Mouse (Mus musculus) hindbrain, embryonic 16.5 days (tissue): ENCODE measurements at regions not wholly inside any gene's neighbourhood (a gene's known extent, or its start where the extent isn't known, plus 50 kb on each side); places are given as distances from the start of the nearest gene placed in this dataset.

Experiments used
- ATAC-seq: fragments of 200-750 bp; cut with Nextera tagmentation; 2 replicates; pipeline ENCODE4 v1.8.0; 2017; ENCODE audit warnings: moderate TSS enrichment, moderate library complexity
- H3K27ac ChIP-seq: fragments of 300-500 bp; sonication (generic); 2 replicates; pipeline ENCODE4 v1.5.1; 2014; ENCODE audit warnings: low read depth, mild to moderate bottlenecking, control low read depth, low read length, moderate library complexity
- H3K27me3 ChIP-seq: fragments of 300-500 bp; sonication (generic); replicated peaks from 2 replicates; pipeline ENCODE4 v1.6.1; 2014; ENCODE audit warnings: low read length; ENCODE audit not compliant: control insufficient read depth, insufficient read depth
- H3K36me3 ChIP-seq: fragments of 300-500 bp; sonication (generic); 2 replicates; pipeline ENCODE4 v1.6.1; 2014; ENCODE audit warnings: mild to moderate bottlenecking, low read length, moderate library complexity, mixed read lengths; ENCODE audit not compliant: control insufficient read depth, insufficient read depth
- H3K4me1 ChIP-seq: fragments of 300-500 bp; sonication (generic); 2 replicates; pipeline ENCODE4 v1.6.1; 2014; ENCODE audit warnings: low read depth, low read length; ENCODE audit not compliant: control insufficient read depth, insufficient read depth
- H3K4me2 ChIP-seq: fragments of 300-500 bp; sonication (generic); 2 replicates; pipeline ENCODE4 v1.6.1; 2014; ENCODE audit warnings: mild to moderate bottlenecking, low read length, control low read depth, moderate library complexity
- H3K4me3 ChIP-seq: fragments of 300-500 bp; sonication (generic); 2 replicates; pipeline ENCODE4 v1.5.1; 2014; ENCODE audit warnings: mild to moderate bottlenecking, low read length, control low read depth, moderate library complexity
- H3K9ac ChIP-seq: fragments of 300-500 bp; sonication (generic); 2 replicates; pipeline ENCODE4 v1.6.1; 2014; ENCODE audit warnings: low read depth, mild to moderate bottlenecking, control low read depth, low read length, moderate library complexity
- H3K9me3 ChIP-seq: fragments of 300-500 bp; sonication (generic); 2 replicates; pipeline ENCODE4 v1.6.1; 2014; ENCODE audit warnings: mild to moderate bottlenecking, low read length, moderate library complexity; ENCODE audit not compliant: control insufficient read depth
- WGBS: fragments of 180-500 bp; shearing (Covaris S2); extraction: QIAGEN DNeasy Blood & Tissue Kit; methylation state at CpG from one replicate; pipeline ENCODE4 v1.1.7; 2014; 5-methylcytosine and 5-hydroxymethylcytosine counted together

DNA sequence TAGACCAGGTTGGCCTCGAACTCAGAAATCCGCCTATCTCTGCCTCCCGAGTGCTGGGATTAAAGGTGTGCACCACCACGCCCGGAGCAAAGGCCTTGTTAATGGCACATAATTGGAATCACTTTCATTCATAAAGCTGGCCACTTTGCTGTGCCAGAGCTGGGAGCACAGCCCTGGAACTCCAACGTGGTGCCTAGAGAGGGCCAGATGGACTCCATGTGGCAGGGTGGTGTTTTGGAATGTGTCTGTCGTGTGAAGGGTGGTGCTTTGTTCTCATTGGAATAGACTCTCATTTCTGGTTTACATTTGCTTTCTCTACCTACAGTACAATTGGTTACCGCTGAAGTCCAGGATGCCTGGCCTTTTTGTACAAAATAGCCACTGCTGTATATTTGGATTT is 150.2 kb downstream of the Cartpt start:
- Histone ChIP-seq H3K4me1 (peaks cover 3% of the 10 kb centered on the region; the same call in 1 of the 2 replicates), H3K4me2 (no peak overlapping the region), H3K27ac (no peak overlapping the region), H3K27me3 (no peaks in the 10 kb centered on the region), H3K9ac (no peak overlapping the region), H3K36me3 (no peaks in the 10 kb centered on the region), H3K9me3 (no peaks in the 10 kb centered on the region), H3K4me3 (no peak overlapping the region)
- 82% methylated on average over 8 of the region's 8 CpGs for WGBS
- no peak for ATAC-seq

DNA sequence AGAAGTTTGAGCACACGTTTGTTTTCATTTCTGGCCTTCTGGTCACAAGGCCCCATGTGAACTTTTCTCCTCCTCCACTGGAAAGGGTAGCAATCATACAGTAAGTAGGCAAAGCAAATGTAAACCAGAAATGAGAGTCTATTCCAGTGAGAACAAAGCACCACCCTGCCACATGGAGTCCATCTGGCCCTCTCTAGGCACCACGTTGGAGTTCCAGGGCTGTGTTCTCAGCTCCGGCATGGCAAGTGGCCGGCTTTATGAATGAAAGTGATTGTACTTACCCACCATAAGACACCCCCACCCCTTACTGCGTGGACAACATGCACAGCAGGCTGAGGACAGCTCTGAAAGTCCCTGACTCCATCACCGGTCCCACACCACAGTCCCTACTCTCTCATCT is 151.5 kb downstream of the Cartpt start:
- H3K4me2 ChIP-seq: no peak overlapping the region
- ATAC-seq: no peak
- no peaks in the 10 kb centered on the region for H3K27me3 ChIP-seq
- WGBS: 78% methylated on average over 6 of the region's 6 CpGs
- no peak overlapping the region for H3K4me3 ChIP-seq
- H3K9ac ChIP-seq: no peak overlapping the region
- peaks cover 7% of the 10 kb centered on the region for H3K4me1 ChIP-seq
- H3K9me3 ChIP-seq: no peaks in the 10 kb centered on the region
- H3K27ac ChIP-seq: no peak overlapping the region
- H3K36me3 ChIP-seq: no peaks in the 10 kb centered on the region

DNA sequence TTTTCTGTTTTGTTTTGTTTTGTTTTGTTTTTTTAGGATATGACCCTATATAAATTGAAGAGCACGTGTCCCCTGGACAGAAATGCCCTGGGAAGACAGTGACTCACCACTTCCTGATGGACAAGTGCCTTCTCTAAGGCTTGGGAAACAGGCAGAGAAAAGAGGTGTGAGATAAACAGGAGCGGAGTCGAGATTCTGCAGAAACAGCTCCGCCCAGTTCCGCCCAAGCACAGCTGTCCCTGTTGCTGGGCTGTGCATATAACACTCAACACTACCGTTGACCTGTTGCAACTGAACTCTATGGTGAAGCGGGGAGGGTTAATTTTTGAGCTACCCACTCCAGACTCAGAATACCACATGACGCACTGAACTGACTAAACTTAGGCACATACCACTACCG is 152.8 kb downstream of the Cartpt start:
- 84% methylated on average over 9 of the region's 9 CpGs for WGBS

DNA sequence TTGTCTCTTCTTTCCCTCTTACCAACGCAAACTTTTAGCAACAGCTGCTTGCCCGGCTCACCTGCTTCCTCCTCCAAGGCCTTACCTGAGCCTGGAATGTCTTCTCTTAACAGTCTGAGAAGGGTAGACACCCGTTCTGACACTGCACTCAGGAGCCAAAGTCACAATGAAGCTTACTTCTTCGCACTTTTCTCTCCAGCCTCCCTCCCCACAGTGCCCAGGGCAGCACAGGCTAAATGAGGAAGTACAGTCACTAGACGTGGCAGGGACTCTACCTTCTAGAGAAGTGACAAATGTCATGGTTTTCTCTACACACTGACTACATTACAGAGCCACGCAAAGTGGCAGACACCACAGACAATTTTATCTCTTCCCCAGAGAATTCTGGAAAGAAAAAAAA is 155.4 kb downstream of the Cartpt start:
- H3K4me1 ChIP-seq: peaks cover 12% of the 10 kb centered on the region
- H3K9me3 ChIP-seq: no peaks in the 10 kb centered on the region; the same call in 1 of the 2 replicates
- no peaks in the 10 kb centered on the region for H3K27me3 ChIP-seq
- no peak overlapping the region for H3K4me2 ChIP-seq
- no peaks in the 10 kb centered on the region for H3K36me3 ChIP-seq
- 80% methylated on average over 6 of the region's 6 CpGs for WGBS
- no peak for ATAC-seq
- H3K9ac ChIP-seq: no peak overlapping the region
- no peak overlapping the region for H3K4me3 ChIP-seq
- H3K27ac ChIP-seq: no peak overlapping the region

More for the DNA sequence above, 152.8 kb downstream of the Cartpt start:
- Histone ChIP-seq H3K4me3 (no peak overlapping the region), H3K27ac (no peak overlapping the region), H3K27me3 (no peaks in the 10 kb centered on the region), H3K36me3 (no peaks in the 10 kb centered on the region), H3K4me1 (peaks cover 12% of the 10 kb centered on the region), H3K4me2 (no peak overlapping the region), H3K9ac (no peak overlapping the region), H3K9me3 (no peaks in the 10 kb centered on the region)
- no peak for ATAC-seq

DNA sequence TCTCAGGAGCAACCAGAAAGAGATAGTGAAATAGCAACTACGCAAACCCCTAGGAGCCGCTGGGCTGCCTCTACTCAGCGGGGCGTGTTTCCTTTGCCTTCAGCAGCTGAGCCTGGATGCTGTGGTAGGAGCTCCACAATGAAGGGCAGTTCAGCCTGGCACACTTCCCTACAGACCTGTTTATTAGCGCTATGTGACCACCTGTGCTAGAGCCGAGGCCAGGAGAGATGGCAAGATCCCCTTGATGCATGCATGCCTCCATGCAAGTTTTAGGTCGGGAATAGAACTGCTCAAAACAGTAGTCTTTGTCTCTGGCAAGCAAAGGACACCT is 156.1 kb downstream of the Cartpt start:
- no peak for ATAC-seq
- 53% methylated on average over 7 of the region's 7 CpGs for WGBS
- H3K4me3 ChIP-seq: no peak overlapping the region
- no peaks in the 10 kb centered on the region for H3K27me3 ChIP-seq
- peaks cover 12% of the 10 kb centered on the region for H3K4me1 ChIP-seq
- H3K36me3 ChIP-seq: no peaks in the 10 kb centered on the region
- H3K9ac ChIP-seq: no peak overlapping the region
- H3K27ac ChIP-seq: no peak overlapping the region
- H3K9me3 ChIP-seq: no peaks in the 10 kb centered on the region; the same call in 1 of the 2 replicates
- H3K4me2 ChIP-seq: no peak overlapping the region

DNA sequence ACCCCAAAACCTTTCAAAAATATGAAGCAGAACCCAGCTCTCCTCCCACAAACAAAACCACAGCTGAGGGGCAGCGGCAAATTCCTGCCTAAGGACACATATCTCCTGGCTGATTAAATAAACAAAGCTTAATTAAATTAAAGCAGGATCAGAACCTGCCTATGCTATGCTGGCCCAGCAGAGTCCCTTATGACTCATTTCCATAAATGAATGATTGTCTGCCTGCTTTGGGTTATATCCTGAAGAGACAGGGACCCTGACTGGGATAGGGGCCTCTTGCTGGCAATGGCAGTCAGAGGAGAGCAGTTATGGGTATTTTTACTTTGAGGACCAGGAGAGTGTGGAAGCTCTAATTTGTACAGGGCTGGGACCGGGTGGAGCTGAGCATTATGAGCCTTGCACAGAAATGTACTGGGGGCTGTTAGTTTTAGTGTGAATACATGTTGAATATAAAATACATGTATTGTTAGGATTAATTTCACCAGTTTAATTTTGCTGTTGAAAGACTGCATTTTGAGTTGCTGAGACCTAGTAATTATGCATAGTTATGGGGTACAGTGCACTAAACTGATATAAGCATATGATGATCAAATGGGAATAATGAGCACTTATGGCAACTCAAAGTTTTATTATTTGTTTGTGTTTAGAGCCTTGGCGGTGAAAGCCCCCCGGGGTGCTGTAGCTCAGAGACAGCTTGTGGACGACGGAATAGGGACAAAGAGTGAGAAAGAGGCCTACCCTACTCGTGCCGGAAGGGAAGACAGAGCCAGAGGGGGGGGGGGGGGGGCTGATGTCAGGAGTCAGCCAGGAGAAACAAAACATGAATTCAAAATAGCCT is 156.7 kb downstream of the Cartpt start:
- Histone ChIP-seq H3K4me1 (peaks cover 12% of the 10 kb centered on the region), H3K9ac (no peak overlapping the region; the same call in 1 of the 2 replicates), H3K4me3 (no peak overlapping the region), H3K36me3 (no peaks in the 10 kb centered on the region), H3K27me3 (no peaks in the 10 kb centered on the region), H3K27ac (no peak overlapping the region), H3K4me2 (no peak overlapping the region), H3K9me3 (no peaks in the 10 kb centered on the region; the same call in 1 of the 2 replicates)
- ATAC-seq: no peak
- 25% methylated on average over 8 of the region's 8 CpGs for WGBS

DNA sequence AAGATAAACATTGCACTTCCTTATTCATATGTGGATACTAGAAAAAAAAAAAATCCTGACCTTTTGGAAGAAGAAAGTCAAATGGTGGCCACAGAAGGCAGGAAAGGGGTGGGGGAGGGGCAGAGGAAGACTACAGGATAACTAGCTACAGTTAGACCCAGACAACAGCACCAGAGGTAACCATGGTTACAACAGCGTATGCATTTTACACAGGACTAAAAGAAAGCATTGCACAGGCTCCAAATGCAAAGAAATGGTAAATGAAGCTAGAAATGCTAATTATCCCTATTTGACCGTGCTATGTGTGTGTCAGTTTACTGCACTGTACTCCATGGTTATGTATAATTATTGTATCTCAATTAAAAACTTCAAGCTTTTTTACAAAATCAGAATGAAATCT is 158.4 kb downstream of the Cartpt start:
- no peaks in the 10 kb centered on the region for H3K27me3 ChIP-seq
- no peak for ATAC-seq
- H3K4me3 ChIP-seq: no peak overlapping the region
- H3K27ac ChIP-seq: no peak overlapping the region
- WGBS: 33% methylated on average over 2 of the region's 2 CpGs
- H3K36me3 ChIP-seq: no peaks in the 10 kb centered on the region
- H3K4me2 ChIP-seq: no peak overlapping the region
- H3K9me3 ChIP-seq: no peaks in the 10 kb centered on the region; the same call in 1 of the 2 replicates
- no peak overlapping the region for H3K9ac ChIP-seq
- peaks cover 12% of the 10 kb centered on the region for H3K4me1 ChIP-seq

DNA sequence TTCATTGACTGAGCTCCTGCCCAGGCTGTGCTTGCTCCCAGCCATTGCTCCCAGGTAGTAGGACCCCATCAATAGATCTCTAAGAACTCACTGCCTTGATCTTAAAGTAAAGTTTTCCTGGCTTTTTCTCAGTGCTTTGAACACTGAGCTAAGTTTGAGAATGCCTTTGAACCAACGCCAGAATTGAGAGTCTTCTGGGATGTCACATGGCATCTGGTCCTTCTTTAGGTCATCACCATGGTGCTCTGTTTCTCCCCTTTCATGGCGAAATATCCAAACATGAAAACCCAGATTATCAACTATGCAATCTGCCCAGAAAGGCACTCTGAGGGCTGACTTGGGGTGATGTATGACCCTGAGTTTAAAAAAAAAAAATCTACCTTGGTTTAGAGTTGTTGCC is 158.9 kb downstream of the Cartpt start:
- Histone ChIP-seq H3K27me3 (no peaks in the 10 kb centered on the region), H3K9me3 (no peaks in the 10 kb centered on the region; the same call in 1 of the 2 replicates), H3K9ac (no peak overlapping the region), H3K36me3 (no peaks in the 10 kb centered on the region), H3K27ac (no peak overlapping the region), H3K4me2 (no peak overlapping the region), H3K4me3 (no peak overlapping the region), H3K4me1 (peaks cover 12% of the 10 kb centered on the region)
- 64% methylated on average over 2 of the region's 2 CpGs for WGBS
- no peak for ATAC-seq

DNA sequence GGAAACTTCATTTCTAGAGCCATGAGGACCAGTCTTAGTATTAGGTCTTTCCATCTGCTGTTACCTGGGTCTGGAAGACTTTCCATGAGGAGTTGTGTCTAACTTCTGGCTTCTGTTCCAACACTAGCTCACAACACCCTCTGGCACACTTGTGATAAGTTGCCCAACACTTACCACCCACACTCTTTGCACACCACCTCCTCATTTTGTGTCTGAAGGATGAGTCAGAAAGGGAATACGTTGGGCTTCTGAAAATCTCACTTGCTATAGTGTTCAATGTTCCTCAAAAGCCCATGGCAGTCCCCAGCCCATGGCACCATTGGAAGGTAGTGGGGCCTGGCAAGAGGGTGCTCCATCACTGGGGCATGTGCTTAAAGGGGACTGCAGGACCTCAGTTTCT is 161.5 kb downstream of the Cartpt start:
- no peaks in the 10 kb centered on the region for H3K36me3 ChIP-seq
- no peak overlapping the region for H3K27ac ChIP-seq
- H3K4me1 ChIP-seq: peaks cover 7% of the 10 kb centered on the region
- H3K27me3 ChIP-seq: no peaks in the 10 kb centered on the region
- no peak overlapping the region for H3K4me3 ChIP-seq
- H3K9me3 ChIP-seq: no peaks in the 10 kb centered on the region; the same call in 1 of the 2 replicates
- no peak for ATAC-seq
- no peak overlapping the region for H3K9ac ChIP-seq
- 61% methylated on average over 1 of the region's 1 CpGs for WGBS
- no peak overlapping the region for H3K4me2 ChIP-seq
